38 mouse cellular contexts compared by ENCODE assay signal in genomic region chr9:114568682-114569474, GRCm38 (mm10). TPM values are rescaled to one million over a fixed set of nuclear protein-coding genes. Genes with fewer than 3 reads are reported as not detected.
"Had no signal": no experiment of that assay in that cellular context is flagged by ENCODE, and none has a peak within 500 bp of the region (broad histone marks: within the 10 kb centered on the region; RNA-seq: fewer than 3 reads in every experiment).

No protein-coding gene starts in this region.

- H3K4me3 ChIP-seq: gastrocnemius, adult 2 months; heart, embryonic 10.5 days; heart, embryonic 12.5 days; hindbrain, embryonic 10.5 days; hindbrain, embryonic 12.5 days; intestine, embryonic 15.5 days; layer of hippocampus, adult 2 months; left cerebral cortex, adult 2 months; limb, embryonic 10.5 days; limb, embryonic 12.5 days; liver, embryonic 13.5 days; liver, embryonic 15.5 days had no signal

- H3K36me3 ChIP-seq: heart, embryonic 10.5 days; heart, embryonic 12.5 days; hindbrain, embryonic 10.5 days; hindbrain, embryonic 12.5 days; intestine, embryonic 15.5 days; limb, embryonic 10.5 days; limb, embryonic 12.5 days; liver, embryonic 13.5 days; liver, embryonic 15.5 days had no signal

- H3K9me3 ChIP-seq: heart, embryonic 10.5 days; heart, embryonic 12.5 days; hindbrain, embryonic 12.5 days; intestine, embryonic 15.5 days; limb, embryonic 10.5 days; limb, embryonic 12.5 days; liver, embryonic 13.5 days; liver, embryonic 15.5 days had no signal

- H3K27me3 ChIP-seq: hindbrain, embryonic 12.5 days; limb, embryonic 12.5 days had no signal

- H3K4me2 ChIP-seq: heart, embryonic 12.5 days; hindbrain, embryonic 12.5 days; hindbrain, embryonic 14.5 days; intestine, embryonic 15.5 days; limb, embryonic 12.5 days; liver, embryonic 11.5 days; liver, embryonic 13.5 days; liver, embryonic 15.5 days had no signal

- H3K27ac ChIP-seq: gastrocnemius, adult 2 months; heart, embryonic 10.5 days; hindbrain, embryonic 10.5 days; hindbrain, embryonic 12.5 days; hindbrain, embryonic 14.5 days; intestine, embryonic 15.5 days; layer of hippocampus, adult 2 months; left cerebral cortex, adult 2 months; limb, embryonic 10.5 days; limb, embryonic 12.5 days; liver, embryonic 13.5 days; liver, embryonic 15.5 days had no signal

- H3K4me1 ChIP-seq: heart, embryonic 12.5 days; liver, embryonic 15.5 days had no signal

- H3K9ac ChIP-seq: heart, embryonic 12.5 days; hindbrain, embryonic 12.5 days; hindbrain, embryonic 14.5 days; intestine, embryonic 15.5 days; limb, embryonic 12.5 days; liver, embryonic 13.5 days; liver, embryonic 15.5 days; liver, postnatal 0 days had no signal

- DNase-seq: gastrocnemius, adult 2 months; gastrocnemius, postnatal 10 days; gastrocnemius, postnatal 25 days; heart, adult 18-20 months; heart, postnatal 10 days; heart, postnatal 4 days; kidney, adult 18-20 months; kidney, adult 8-10 months; kidney, postnatal 10 days; kidney, postnatal 25 days; kidney, postnatal 4 days; liver; liver, embryonic 13.5 days; liver, postnatal 0 days had no signal

RNA-seq across cellular contexts. Expression of gene Trim71, which starts 4.7 kb away (rescaled TPM):
- total RNA-seq: gastrocnemius, adult 2 months; gastrocnemius, postnatal 25 days; granulocyte monocyte progenitor cell, adult 5-6 weeks; heart, adult 18-20 months; heart, adult 8-10 months; heart, postnatal 10 days; heart, postnatal 25 days; heart, postnatal 4 days had no signal
- polyA plus RNA-seq: heart, embryonic 14.5 days had no signal

RNA-seq across cellular contexts. Expression of gene C130032M10Rik, which starts 53.4 kb away (rescaled TPM):
- total RNA-seq: gastrocnemius, adult 2 months; gastrocnemius, postnatal 10 days; gastrocnemius, postnatal 25 days; gastrocnemius, postnatal 4 days; granulocyte monocyte progenitor cell, adult 5-6 weeks; heart, adult 18-20 months; heart, adult 8-10 months; heart, postnatal 10 days; heart, postnatal 25 days; heart, postnatal 4 days; layer of hippocampus, adult 2 months; layer of hippocampus, postnatal 10 days; layer of hippocampus, postnatal 25 days; left cerebral cortex, adult 2 months; left cerebral cortex, postnatal 14 days; left cerebral cortex, postnatal 36 days had no signal
- polyA plus RNA-seq: hindbrain, embryonic 14.5 days; hindbrain, embryonic 16.5 days; inflammation-experienced regulatory T-cells, adult 6 months; intestine, postnatal 0 days; liver, embryonic 11.5 days; liver, embryonic 13.5 days; liver, embryonic 15.5 days; liver, postnatal 0 days had no signal
